Mouse (Mus musculus) MEL (cell line): ENCODE data around the gene Eipr1. TPM values are rescaled to one million over a fixed set of nuclear protein-coding genes. Genes with fewer than 3 reads are reported as not detected.

Experiments used
- DNase-seq: peaks from one replicate; pipeline ENCODE4 v3.0.0; 2011; ENCODE audit warnings: low read depth, low spot score
- H3K27ac ChIP-seq: 2 replicates; pipeline ENCODE4 v1.5.1; 2012; ENCODE audit warnings: low read depth, mild to moderate bottlenecking, control low read depth, low read length, moderate library complexity; ENCODE audit not compliant: control insufficient read depth
- H3K27me3 ChIP-seq, 2 experiments: fragments of 150-350 bp in 1 of 2; sonication (generic) in 1 of 2; 2 replicates each; pipeline ENCODE4 v1.6.1; 2012; ENCODE audit warnings: low read length in 2 of 2, mild to moderate bottlenecking in 2 of 2, improper control_type of control experiment in 1 of 2, moderate library complexity in 1 of 2; ENCODE audit not compliant: insufficient read depth in 2 of 2, control insufficient read depth in 1 of 2
- H3K36me3 ChIP-seq, 2 experiments: 2 replicates each; pipeline ENCODE4 v1.6.1; 2012 to 2014; ENCODE audit warnings: low read length in 2 of 2, improper control_type of control experiment in 1 of 2, inconsistent platforms in 1 of 2, mild to moderate bottlenecking in 1 of 2; ENCODE audit not compliant: insufficient read depth in 2 of 2, control insufficient read depth in 1 of 2
- H3K4me1 ChIP-seq, 2 experiments: fragments of 150-350 bp in 1 of 2; sonication (generic) in 1 of 2; 2 replicates each; pipeline ENCODE4 v1.6.1; 2012; ENCODE audit warnings: low read length in 2 of 2, improper control_type of control experiment in 1 of 2, mild to moderate bottlenecking in 1 of 2; ENCODE audit not compliant: insufficient read depth in 2 of 2, control insufficient read depth in 1 of 2
- H3K4me3 ChIP-seq, 2 experiments: fragments of 150-350 bp in 1 of 2; sonication (generic) in 1 of 2; 2 replicates each; pipeline ENCODE4 v1.5.1; 2012; ENCODE audit warnings: low read depth in 2 of 2, low read length in 2 of 2, mild to moderate bottlenecking in 2 of 2, moderate library complexity in 2 of 2, control low read depth in 1 of 2, improper control_type of control experiment in 1 of 2; ENCODE audit not compliant: control insufficient read depth in 1 of 2, insufficient read depth in 1 of 2
- H3K79me2 ChIP-seq: 2 replicates; pipeline ENCODE4 v1.6.1; 2012; ENCODE audit warnings: mild to moderate bottlenecking, low read length, moderate library complexity; ENCODE audit not compliant: control insufficient read depth, poor library complexity, insufficient read depth
- H3K9ac ChIP-seq: 2 replicates; pipeline ENCODE4 v1.6.1; 2012; ENCODE audit warnings: low read depth, mild to moderate bottlenecking, control low read depth, low read length, moderate library complexity; ENCODE audit not compliant: control insufficient read depth, poor library complexity, severe bottlenecking
- H3K9me3 ChIP-seq: fragments of 150-350 bp; sonication (generic); replicated peaks from 2 replicates; pipeline ENCODE4 v1.6.1; 2012; ENCODE audit warnings: mild to moderate bottlenecking, low read length, improper control_type of control experiment, moderate library complexity; ENCODE audit not compliant: insufficient read depth
- CHD1 ChIP-seq: IDR thresholded peaks from 2 replicates; pipeline ENCODE4 v1.6.1; 2012; ENCODE audit warnings: low read depth, mild to moderate bottlenecking, inconsistent platforms, low read length, improper control_type of control experiment
- CHD2 ChIP-seq: IDR thresholded peaks from 2 replicates; pipeline ENCODE4 v1.6.1; 2011; ENCODE audit warnings: low read length, improper control_type of control experiment
- ELF1 ChIP-seq: IDR thresholded peaks from 2 replicates; pipeline ENCODE4 v1.6.1; 2014; ENCODE audit warnings: low read depth, mild to moderate bottlenecking, inconsistent platforms, low read length, improper control_type of control experiment, moderate library complexity
- EP300 ChIP-seq, 2 experiments: IDR thresholded peaks; 2 replicates each; pipeline ENCODE4 v1.6.1; 2011; ENCODE audit warnings: improper control_type of control experiment in 2 of 2, low read length in 2 of 2, low read depth in 1 of 2, mild to moderate bottlenecking in 1 of 2
- ETS1 ChIP-seq: IDR thresholded peaks from 2 replicates; pipeline ENCODE4 v1.6.1; 2012; ENCODE audit warnings: low read depth, mild to moderate bottlenecking, inconsistent platforms, low read length, improper control_type of control experiment, moderate library complexity
- GABPA ChIP-seq: IDR thresholded peaks from 2 replicates; pipeline ENCODE4 v1.6.1; 2012; ENCODE audit warnings: low read depth, mild to moderate bottlenecking, inconsistent platforms, low read length, improper control_type of control experiment, moderate library complexity
- HCFC1 ChIP-seq: IDR thresholded peaks from 2 replicates; pipeline ENCODE4 v1.6.1; 2012; ENCODE audit warnings: low read depth, mild to moderate bottlenecking, inconsistent platforms, low read length, improper control_type of control experiment, moderate library complexity
- JUND ChIP-seq: IDR thresholded peaks from 2 replicates; pipeline ENCODE4 v1.6.1; 2011; ENCODE audit warnings: low read depth, mild to moderate bottlenecking, improper control_type of control experiment, low read length
- KAT2A ChIP-seq: conservative IDR thresholded peaks from 2 replicates; pipeline ENCODE4 v1.6.1; 2012; ENCODE audit warnings: low read depth, low read length, improper control_type of control experiment, inconsistent platforms
- MAFK ChIP-seq: IDR thresholded peaks from 2 replicates; pipeline ENCODE4 v1.6.1; 2011; ENCODE audit warnings: low read depth, mild to moderate bottlenecking, low read length, improper control_type of control experiment, borderline replicate concordance
- MAX ChIP-seq: IDR thresholded peaks from 2 replicates; pipeline ENCODE4 v1.6.1; 2011; ENCODE audit warnings: low read length, improper control_type of control experiment
- MAZ ChIP-seq: IDR thresholded peaks from 2 replicates; pipeline ENCODE4 v1.6.1; 2012; ENCODE audit warnings: low read depth, mild to moderate bottlenecking, inconsistent platforms, low read length, improper control_type of control experiment
- MEF2A ChIP-seq: IDR thresholded peaks from 2 replicates; pipeline ENCODE4 v1.6.1; 2014; ENCODE audit warnings: low read depth, mild to moderate bottlenecking, inconsistent platforms, low read length, improper control_type of control experiment; ENCODE audit not compliant: poor library complexity, insufficient replicate concordance, severe bottlenecking; ENCODE audit errors: extremely low read depth
- MXI1 ChIP-seq: IDR thresholded peaks from 2 replicates; pipeline ENCODE4 v1.6.1; 2011; ENCODE audit warnings: mild to moderate bottlenecking, low read depth, low read length, improper control_type of control experiment
- MYC ChIP-seq: IDR thresholded peaks from 2 replicates; pipeline ENCODE4 v1.6.1; 2011; ENCODE audit warnings: low read depth, mild to moderate bottlenecking, low read length, improper control_type of control experiment, moderate library complexity
- NELFE ChIP-seq: IDR thresholded peaks from 2 replicates; pipeline ENCODE4 v1.6.1; 2011; ENCODE audit warnings: low read depth, low read length, improper control_type of control experiment
- NRF1 ChIP-seq: IDR thresholded peaks from 2 replicates; pipeline ENCODE4 v1.6.1; 2014; ENCODE audit warnings: low read depth, mild to moderate bottlenecking, inconsistent platforms, low read length, improper control_type of control experiment, moderate library complexity; ENCODE audit not compliant: poor library complexity, insufficient read depth, severe bottlenecking
- POLR2A ChIP-seq, 2 experiments: IDR thresholded peaks; 2 replicates each; pipeline ENCODE4 v1.6.1; 2011 to 2012; ENCODE audit warnings: low read length in 2 of 2, mild to moderate bottlenecking in 2 of 2, control low read depth in 1 of 2, improper control_type of control experiment in 1 of 2, low read depth in 1 of 2, moderate library complexity in 1 of 2; ENCODE audit not compliant: control insufficient read depth in 1 of 2, insufficient read depth in 1 of 2, poor library complexity in 1 of 2
- POLR2AphosphoS2 ChIP-seq: IDR thresholded peaks from 2 replicates; pipeline ENCODE4 v1.6.1; 2011; ENCODE audit warnings: low read length, improper control_type of control experiment
- RCOR1 ChIP-seq: IDR thresholded peaks from 2 replicates; pipeline ENCODE4 v1.6.1; 2012; ENCODE audit warnings: low read depth, mild to moderate bottlenecking, inconsistent platforms, low read length, improper control_type of control experiment
- SMC3 ChIP-seq: IDR thresholded peaks from 2 replicates; pipeline ENCODE4 v1.6.1; 2011; ENCODE audit warnings: low read depth, low read length, improper control_type of control experiment
- TAL1 ChIP-seq: IDR thresholded peaks from 2 replicates; pipeline ENCODE4 v1.6.1; 2012; ENCODE audit warnings: mild to moderate bottlenecking, inconsistent platforms, low read length, moderate library complexity, mixed read lengths
- TBP ChIP-seq: IDR thresholded peaks from 2 replicates; pipeline ENCODE4 v1.8.0; 2011; ENCODE audit warnings: low read depth, low read length, improper control_type of control experiment
- USF2 ChIP-seq, 2 experiments: IDR thresholded peaks; 2 replicates each; pipeline ENCODE4 v1.6.1; 2011 to 2012; ENCODE audit warnings: improper control_type of control experiment in 2 of 2, low read length in 2 of 2, borderline replicate concordance in 1 of 2, inconsistent platforms in 1 of 2, low read depth in 1 of 2, mild to moderate bottlenecking in 1 of 2; ENCODE audit not compliant: insufficient read depth in 1 of 2
- ZC3H11A ChIP-seq: IDR thresholded peaks from 2 replicates; pipeline ENCODE4 v1.6.1; 2012; ENCODE audit warnings: low read depth, mild to moderate bottlenecking, inconsistent platforms, low read length, improper control_type of control experiment
- ZMIZ1 ChIP-seq: IDR thresholded peaks from 2 replicates; pipeline ENCODE4 v1.6.1; 2012; ENCODE audit warnings: low read depth, mild to moderate bottlenecking, inconsistent platforms, low read length, improper control_type of control experiment, moderate library complexity
- polyA plus RNA-seq, 2 experiments: library from polyadenylated mRNA; stranded (reverse) in 1 of 2; unstranded in 1 of 2; fragments of >175 nt in 1 of 2; fragments of >200 nt in 1 of 2; gene quantifications; 2 replicates each; pipeline versions ENCODE4 v1.2.1 to v1.2.4; 2012; ENCODE audit warnings: low replicate concordance in 2 of 2, low read depth in 1 of 2; ENCODE audit not compliant: insufficient read length in 2 of 2, insufficient read depth in 1 of 2, missing spikeins in 1 of 2
- total RNA-seq: library from RNA; depleted of rRNA; stranded (reverse); fragments of 300-350 nt; gene quantifications from 2 replicates; pipeline ENCODE4 v1.2.3, GENCODE M21; 2012

The Eipr1 gene
- total and polyA plus RNA-seq, 3 experiments, result 45.8 to 51.5 TPM; not detected in 1

DNA sequence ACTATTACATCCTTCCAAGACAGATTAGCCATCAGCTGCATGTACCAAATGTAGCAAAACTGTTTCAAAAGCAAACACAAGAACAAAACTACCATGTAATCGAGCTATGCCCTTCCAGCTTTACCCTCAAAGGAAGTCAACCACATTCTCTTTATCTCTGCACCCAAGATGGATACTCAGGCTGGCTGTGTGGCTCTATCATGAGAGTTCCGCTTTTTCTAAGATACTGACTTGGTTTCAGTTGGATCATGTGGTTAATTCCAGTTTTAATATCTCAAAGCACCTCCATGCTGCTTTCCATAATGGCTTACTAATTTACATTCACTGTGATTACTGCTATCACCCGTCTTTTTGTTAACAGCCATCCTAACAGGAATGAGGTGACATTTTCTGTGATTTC, 8.3 kb upstream of the Eipr1 start (continued):
- TF ChIP-seq HCFC1, result peak; percentile 57; the same call in 1 of the 2 replicates
- no peak for TF ChIP-seq ELF1
- no peak for TF ChIP-seq KAT2A
- no peak for TF ChIP-seq GABPA
- TF ChIP-seq RCOR1, result peak; percentile 97
- peak; percentile 93 for TF ChIP-seq ETS1
- no peak for TF ChIP-seq JUND
- no peak for TF ChIP-seq SMC3
- peak; percentile 71 for TF ChIP-seq MXI1
- no peak for TF ChIP-seq CHD1

DNA sequence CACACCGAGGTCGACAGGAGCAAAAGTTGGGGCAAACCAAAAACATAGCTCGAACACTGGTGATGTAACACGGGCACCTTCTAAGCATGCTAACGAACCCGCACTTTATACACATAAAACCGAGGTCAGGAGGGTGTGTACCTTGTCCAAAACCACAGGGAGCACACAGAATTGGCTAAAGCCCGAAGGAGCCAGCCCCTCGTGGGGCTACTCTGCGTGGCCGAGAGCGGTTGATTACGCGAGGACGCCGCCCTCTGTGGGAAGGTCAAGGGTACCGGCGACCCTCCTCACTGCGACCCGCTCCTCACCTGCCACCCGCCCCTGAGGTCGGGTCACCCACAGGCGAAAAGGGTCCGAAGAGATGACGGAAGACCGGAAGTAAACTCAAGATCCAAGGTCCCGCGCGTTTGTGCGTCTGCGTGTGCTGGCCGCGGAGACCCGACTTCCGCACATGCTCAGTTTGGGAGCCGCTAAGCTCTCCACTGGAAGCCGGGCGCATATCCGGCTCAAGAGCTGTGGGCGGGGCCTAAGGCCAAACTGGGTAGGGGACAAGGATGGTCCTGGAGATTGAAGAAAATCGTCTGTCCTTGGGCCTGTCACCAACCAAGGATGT, 1.5 kb upstream of the Eipr1 start, which contains the start of gene Trappc12:
Gene Trappc12 (minus strand): TSS at position 452 of the 613 bp plus-strand sequence.
- peaks cover 54% of the 10 kb centered on the region for H3K79me2 ChIP-seq
- TF ChIP-seq TAL1 (no peak), TBP (peak; percentile 48; the same call in 1 of the 2 replicates), ZMIZ1 (peak; percentile 49; the same call in 1 of the 2 replicates), ZC3H11A (no peak), GABPA (no peak), MAZ (peak; percentile 44; the same call in 1 of the 2 replicates), NRF1 (peak; percentile 80), POLR2AphosphoS2 (peak; percentile 61; the same call in 1 of the 2 replicates), EP300 (IDR thresholded peaks at IDR 0.05; ENCODE audit: low read depth in 1 of 2, low read length in 2 of 2) (no peak), MXI1 (peak; percentile 55), MAX (0 out of 2 replicates have a peak, but pooled peaks have one; percentile 17), ELF1 (peak; percentile 84), POLR2A (IDR thresholded peaks at IDR 0.05; ENCODE audit: control insufficient read depth in 1 of 2, insufficient read depth in 1 of 2, low read depth in 1 of 2, low read length in 2 of 2, poor library complexity in 1 of 2) (peak; percentile 72 to 76; a peak in 3 of 4 replicates), MYC (0 out of 2 replicates have a peak, but pooled peaks have one; percentile 31), NELFE (peak; percentile 79), KAT2A (peak; percentile 14; the same call in 1 of the 2 replicates), MEF2A (no peak), HCFC1 (peak; percentile 82), USF2 (IDR thresholded peaks at IDR 0.05; ENCODE audit: borderline replicate concordance in 1 of 2, insufficient read depth in 1 of 2, low read depth in 1 of 2, low read length in 2 of 2) (no peak), CHD1 (no peak), MAFK (no peak), CHD2 (no peak)
- TF ChIP-seq, all 39 proteins: peak for 13
- Histone ChIP-seq H3K27ac (peak within 1 kb of the TSS; percentile 84), H3K9me3 (no peaks in the 10 kb centered on the region), H3K9ac (peak within 1 kb of the TSS; percentile 84), H3K4me1 (peaks cover 11 to 25% of the 10 kb centered on the region in 2 experiments), H3K27me3 (no peaks in the 10 kb centered on the region), H3K4me3 (peak within 1 kb of the TSS; percentile 83 to 92), H3K36me3 (peaks cover 4 to 23% of the 10 kb centered on the region in 2 experiments)
- DNase-seq, result peak; percentile 95
